Mouse (Mus musculus) midbrain, embryonic 15.5 days (tissue): ENCODE results near the gene Ablim1. TPM values are rescaled to one million over a fixed set of nuclear protein-coding genes. Genes with fewer than 3 reads are reported as not detected.
"Not testable (repeated sequence)": the region's sequence is repeated elsewhere in the genome, so short reads cannot be mapped to it uniquely, and the experiment has no call there.

ENCODE experiments used
- ATAC-seq: fragments of 200-750 bp; cut with Nextera tagmentation; replicated peaks from 2 replicates; pipeline ENCODE4 v1.8.0; 2017; ENCODE audit warnings: moderate TSS enrichment
- H3K27ac ChIP-seq: fragments of 300-500 bp; sonication (generic); 2 replicates; pipeline ENCODE4 v1.5.1; 2015; ENCODE audit warnings: mild to moderate bottlenecking, inconsistent platforms
- H3K27me3 ChIP-seq: fragments of 300-500 bp; sonication (generic); replicated peaks from 2 replicates; pipeline ENCODE4 v1.6.1; 2015; ENCODE audit warnings: inconsistent platforms
- H3K36me3 ChIP-seq: fragments of 300-500 bp; sonication (generic); replicated peaks from 2 replicates; pipeline ENCODE4 v1.6.1; 2015; ENCODE audit warnings: inconsistent platforms
- H3K4me1 ChIP-seq: fragments of 300-500 bp; sonication (generic); 2 replicates; pipeline ENCODE4 v1.6.1; 2015; ENCODE audit warnings: inconsistent platforms
- H3K4me2 ChIP-seq: fragments of 300-500 bp; sonication (generic); 2 replicates; pipeline ENCODE4 v1.6.1; 2015; ENCODE audit warnings: inconsistent platforms, mild to moderate bottlenecking, moderate library complexity
- H3K4me3 ChIP-seq: fragments of 300-500 bp; sonication (generic); 2 replicates; pipeline ENCODE4 v1.5.1; 2015; ENCODE audit warnings: mild to moderate bottlenecking, inconsistent platforms
- H3K9ac ChIP-seq: fragments of 300-500 bp; sonication (generic); 2 replicates; pipeline ENCODE4 v1.6.1; 2015; ENCODE audit warnings: mild to moderate bottlenecking, inconsistent platforms
- H3K9me3 ChIP-seq: fragments of 300-500 bp; sonication (generic); 2 replicates; pipeline ENCODE4 v1.6.1; 2016; ENCODE audit warnings: inconsistent platforms
- WGBS: fragments of 180-500 bp; shearing (Covaris S2); methylation state at CpG from one replicate; pipeline ENCODE4 v1.1.7; 2015; ENCODE audit warnings: mixed read lengths; 5-methylcytosine and 5-hydroxymethylcytosine counted together
- polyA plus RNA-seq: library from polyadenylated mRNA; unstranded; fragments of >200 nt; fragmentation: Nextera tagmentation; extraction: Ambion mirVana; gene quantifications from 2 replicates; pipeline ENCODE4 v1.2.1, GENCODE M21; 2015

Ablim1 gene
- polyA plus RNA-seq, 1 experiment from 2014 or later: 64.5 TPM

GRCm38 (mm10) chr19:57143646-57144045 is 171.1 kb downstream of the Ablim1 start:
- Histone ChIP-seq H3K36me3 (no peaks in the 10 kb centered on the region), H3K9ac (no peak overlapping the region), H3K4me3 (no peak overlapping the region), H3K27ac (no peak overlapping the region), H3K4me2 (no peak overlapping the region), H3K4me1 (peaks cover 11% of the 10 kb centered on the region; the same call in 1 of the 2 replicates), H3K27me3 (no peaks in the 10 kb centered on the region), H3K9me3 (no peaks in the 10 kb centered on the region)
- no peak for ATAC-seq
- 93% methylated on average over 3 of the region's 3 CpGs for WGBS

GRCm38 (mm10) chr19:57141756-57142461 is 172.8 kb downstream of the Ablim1 start:
- H3K9ac ChIP-seq: no peak overlapping the region
- H3K27me3 ChIP-seq: no peaks in the 10 kb centered on the region
- H3K4me1 ChIP-seq: peaks cover 1% of the 10 kb centered on the region; the same call in 1 of the 2 replicates
- H3K27ac ChIP-seq: no peak overlapping the region
- no peak overlapping the region for H3K4me3 ChIP-seq
- no peaks in the 10 kb centered on the region for H3K36me3 ChIP-seq
- 79% methylated on average over 10 of the region's 10 CpGs for WGBS
- no peaks in the 10 kb centered on the region for H3K9me3 ChIP-seq
- ATAC-seq: no peak
- H3K4me2 ChIP-seq: no peak overlapping the region

- H3K9ac ChIP-seq: no peak overlapping the region
- H3K27me3 ChIP-seq: no peaks in the 10 kb centered on the region
- no peaks in the 10 kb centered on the region for H3K36me3 ChIP-seq
- no peak overlapping the region for H3K27ac ChIP-seq
- 82% methylated on average over 1 of the region's 1 CpGs for WGBS
- H3K9me3 ChIP-seq: no peaks in the 10 kb centered on the region
- H3K4me1 ChIP-seq: 0 out of 2 replicates have a peak, but pooled peaks cover 1% of the 10 kb centered on the region
- ATAC-seq: no peak
- H3K4me2 ChIP-seq: no peak overlapping the region
- no peak overlapping the region for H3K4me3 ChIP-seq
Measured at GRCm38 (mm10) chr19:57140874-57141273, 173.8 kb downstream of the Ablim1 start.

DNA sequence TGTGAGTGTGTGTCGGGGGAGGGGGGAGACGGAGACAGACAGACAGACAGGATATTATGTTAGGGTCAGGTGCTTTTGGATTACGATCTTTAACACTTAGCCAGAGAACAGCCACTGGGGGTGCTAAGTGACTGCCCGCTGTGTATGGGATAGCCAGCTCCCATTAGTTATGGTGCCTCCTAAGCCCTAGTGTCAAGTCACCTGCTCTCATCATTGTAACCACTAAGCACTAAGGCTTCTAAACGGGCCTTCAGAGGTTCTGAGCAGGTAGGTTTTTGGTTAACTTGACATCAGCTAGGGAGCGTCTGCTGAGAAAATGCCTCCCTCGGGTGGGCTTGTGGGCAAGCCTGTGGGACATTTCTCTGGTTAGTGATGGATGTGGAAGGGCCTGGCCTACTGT is 174.6 kb downstream of the Ablim1 start:
- H3K4me3 ChIP-seq: no peak overlapping the region
- H3K4me1 ChIP-seq: peaks cover 6% of the 10 kb centered on the region; the same call in 1 of the 2 replicates
- no peak overlapping the region for H3K9ac ChIP-seq
- no peaks in the 10 kb centered on the region for H3K9me3 ChIP-seq
- WGBS: 80% methylated on average over 7 of the region's 7 CpGs
- H3K27me3 ChIP-seq: no peaks in the 10 kb centered on the region
- H3K36me3 ChIP-seq: no peaks in the 10 kb centered on the region
- H3K27ac ChIP-seq: no peak overlapping the region
- no peak for ATAC-seq
- H3K4me2 ChIP-seq: no peak overlapping the region

DNA sequence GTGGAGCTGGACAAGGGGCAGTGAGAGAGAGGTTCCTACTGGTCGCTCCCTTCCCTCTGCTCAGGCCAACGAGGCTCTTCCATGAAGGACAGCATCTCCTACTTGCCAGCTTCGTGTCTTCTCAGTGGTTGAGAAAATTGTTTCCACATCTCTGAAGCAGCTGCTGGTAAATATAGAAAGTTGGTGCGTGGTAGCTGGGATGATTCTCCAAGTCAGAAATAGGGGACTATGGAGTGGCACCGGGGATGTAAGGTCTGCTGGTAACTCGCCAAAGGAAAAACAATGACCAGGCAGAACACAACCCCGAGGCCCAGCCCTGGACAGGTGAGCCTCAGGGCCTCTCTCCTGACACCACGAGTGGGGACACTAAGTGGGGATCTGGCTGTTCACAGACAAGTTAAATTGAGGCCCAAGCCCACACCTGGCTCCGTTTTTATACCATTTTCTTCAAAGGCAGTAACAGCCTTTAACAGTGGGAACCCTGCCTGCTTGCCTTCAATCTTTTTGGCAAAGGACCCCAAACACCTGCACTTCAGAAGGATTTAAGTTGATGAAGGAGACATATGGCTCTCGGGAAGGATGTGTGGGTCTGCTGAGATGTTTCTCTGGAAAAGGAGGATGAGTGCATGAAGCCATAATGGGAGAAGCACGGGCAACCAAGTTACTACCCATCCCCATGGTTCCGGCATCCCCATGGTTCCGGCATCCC is 175.7 kb downstream of the Ablim1 start:
- Histone ChIP-seq H3K36me3 (no peaks in the 10 kb centered on the region), H3K4me1 (peaks cover 16% of the 10 kb centered on the region), H3K9ac (no peak overlapping the region), H3K27me3 (no peaks in the 10 kb centered on the region), H3K4me3 (no peak overlapping the region), H3K9me3 (no peaks in the 10 kb centered on the region), H3K4me2 (no peak overlapping the region), H3K27ac (no peak overlapping the region)
- no peak for ATAC-seq
- 80% methylated on average over 13 of the region's 13 CpGs for WGBS

GRCm38 (mm10) chr19:57138469-57138868 is 176.2 kb downstream of the Ablim1 start:
- Histone ChIP-seq H3K4me1 (peaks cover 20% of the 10 kb centered on the region), H3K4me3 (no peak overlapping the region), H3K27ac (no peak overlapping the region), H3K27me3 (no peaks in the 10 kb centered on the region), H3K9ac (no peak overlapping the region), H3K4me2 (no peak overlapping the region), H3K9me3 (no peaks in the 10 kb centered on the region), H3K36me3 (no peaks in the 10 kb centered on the region)
- WGBS: 67% methylated on average over 6 of the region's 6 CpGs
- ATAC-seq: 0 out of 2 replicates have a peak, but pooled peaks have one; percentile 18

DNA sequence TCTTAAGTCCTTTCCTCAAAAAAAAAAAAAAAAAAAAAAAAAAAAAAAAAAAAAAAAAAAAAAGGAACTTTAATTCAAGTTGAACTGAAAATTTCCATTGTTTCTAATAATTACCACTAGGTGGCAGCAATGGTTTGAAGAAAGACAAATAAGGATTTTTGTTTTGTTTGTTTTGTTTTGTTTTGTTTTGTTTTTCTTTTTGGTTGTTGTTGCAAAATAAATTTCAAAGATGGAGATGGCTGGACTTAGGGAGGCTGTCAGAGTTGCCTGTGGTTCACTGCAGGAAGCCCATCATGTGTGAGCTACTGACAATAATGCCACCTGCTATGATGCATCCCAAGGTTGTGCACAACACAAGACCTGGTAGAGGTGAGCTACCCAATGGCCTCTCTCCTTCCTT is 176.7 kb downstream of the Ablim1 start:
- H3K4me3 ChIP-seq: no peak overlapping the region
- no peak overlapping the region for H3K4me2 ChIP-seq
- no peak overlapping the region for H3K27ac ChIP-seq
- H3K9ac ChIP-seq: no peak overlapping the region
- peaks cover 23% of the 10 kb centered on the region for H3K4me1 ChIP-seq
- no peaks in the 10 kb centered on the region for H3K9me3 ChIP-seq
- ATAC-seq: 0 out of 2 replicates have a peak, but pooled peaks have one; percentile 7
- H3K27me3 ChIP-seq: no peaks in the 10 kb centered on the region
- no peaks in the 10 kb centered on the region for H3K36me3 ChIP-seq

- Histone ChIP-seq H3K4me3 (no peak overlapping the region), H3K4me1 (peaks cover 23% of the 10 kb centered on the region), H3K27ac (0 out of 2 replicates have a peak overlapping the region, but pooled peaks have one; percentile 7), H3K27me3 (no peaks in the 10 kb centered on the region), H3K9ac (no peak overlapping the region), H3K4me2 (no peak overlapping the region), H3K36me3 (no peaks in the 10 kb centered on the region), H3K9me3 (no peaks in the 10 kb centered on the region)
- WGBS: 38% methylated on average over 7 of the region's 7 CpGs
- no peak for ATAC-seq
Measured at GRCm38 (mm10) chr19:57136228-57136627, 178.5 kb downstream of the Ablim1 start.

DNA sequence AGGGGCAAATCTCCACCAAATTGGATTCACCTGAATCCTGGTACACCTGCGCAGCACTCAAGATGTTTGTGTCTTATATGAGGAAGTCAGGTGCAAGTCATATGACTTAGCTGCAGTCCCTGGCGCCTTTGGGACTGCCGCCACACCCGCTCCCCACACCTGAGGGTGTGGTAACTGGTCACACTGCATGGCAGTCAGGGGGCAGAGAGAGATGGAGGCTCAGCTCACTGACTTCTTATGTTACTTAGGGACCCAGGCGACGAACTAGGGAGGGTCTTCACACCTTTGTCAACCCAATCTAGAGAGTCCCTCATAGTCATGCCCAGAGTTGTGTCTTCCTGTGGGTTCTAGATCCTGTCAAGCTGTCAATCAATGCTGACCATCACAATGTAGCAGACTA is 179.1 kb downstream of the Ablim1 start:
- WGBS: 88% methylated on average over 6 of the region's 6 CpGs
- H3K4me2 ChIP-seq, H3K4me3 ChIP-seq, H3K9me3 ChIP-seq, H3K36me3 ChIP-seq, ATAC-seq, H3K27me3 ChIP-seq, H3K9ac ChIP-seq: not testable (repeated sequence)
- Histone ChIP-seq H3K27ac (peak overlapping the region; percentile 7; the same call in 1 of the 2 replicates), H3K4me1 (peaks cover 23% of the 10 kb centered on the region)

- H3K27me3 ChIP-seq: no peaks in the 10 kb centered on the region
- peaks cover 23% of the 10 kb centered on the region for H3K4me1 ChIP-seq
- peak overlapping the region; percentile 32 for H3K4me2 ChIP-seq
- peak overlapping the region; percentile 76 for H3K27ac ChIP-seq
- no peaks in the 10 kb centered on the region for H3K9me3 ChIP-seq
- 36% methylated on average over 20 of the region's 20 CpGs for WGBS
- H3K9ac ChIP-seq: no peak overlapping the region; the same call in 1 of the 2 replicates
- peak overlapping the region; percentile 27 for H3K4me3 ChIP-seq
- H3K36me3 ChIP-seq: no peaks in the 10 kb centered on the region
- peak; percentile 65 for ATAC-seq
Measured at GRCm38 (mm10) chr19:57134654-57135348, 179.9 kb downstream of the Ablim1 start.

GRCm38 (mm10) chr19:57132916-57133520 is 181.7 kb downstream of the Ablim1 start:
- Histone ChIP-seq H3K27me3 (no peaks in the 10 kb centered on the region), H3K4me1 (peaks cover 23% of the 10 kb centered on the region), H3K4me3 (no peak overlapping the region; the same call in 1 of the 2 replicates), H3K9ac (no peak overlapping the region), H3K27ac (no peak overlapping the region), H3K36me3 (no peaks in the 10 kb centered on the region), H3K9me3 (no peaks in the 10 kb centered on the region), H3K4me2 (peak overlapping the region; percentile 13; the same call in 1 of the 2 replicates)
- ATAC-seq: no peak
- WGBS: 85% methylated on average over 6 of the region's 6 CpGs

DNA sequence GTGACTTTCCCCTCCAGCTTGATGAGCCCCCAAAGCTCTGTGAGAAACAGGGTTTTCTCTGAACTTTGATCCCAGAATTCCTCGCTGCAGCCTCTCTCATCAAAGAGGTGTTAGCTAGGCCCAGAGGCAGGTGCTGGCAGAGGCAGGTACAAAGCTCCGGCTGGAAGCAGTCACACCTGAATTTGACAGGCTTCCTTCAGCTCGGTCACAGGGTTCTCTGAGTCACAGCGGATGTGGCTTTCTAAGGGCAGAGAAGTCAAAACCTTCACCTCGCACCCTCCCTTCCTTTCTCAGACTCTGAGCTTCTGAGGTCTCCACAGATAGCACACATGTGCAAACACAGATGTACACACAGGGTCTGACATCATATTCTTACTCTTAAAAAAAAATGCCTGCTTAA is 182.4 kb downstream of the Ablim1 start:
- Histone ChIP-seq H3K4me1 (peaks cover 23% of the 10 kb centered on the region), H3K27me3 (no peaks in the 10 kb centered on the region), H3K36me3 (no peaks in the 10 kb centered on the region), H3K9ac (no peak overlapping the region), H3K4me3 (no peak overlapping the region), H3K9me3 (no peaks in the 10 kb centered on the region), H3K27ac (no peak overlapping the region), H3K4me2 (no peak overlapping the region)
- no peak for ATAC-seq
- 84% methylated on average over 5 of the region's 5 CpGs for WGBS
